Mouse (Mus musculus) liver, adult (tissue): Measurements from ENCODE around the gene Snap47.

ENCODE experiments used
- GATA4 ChIP-seq: IDR thresholded peaks from 2 replicates; pipeline ENCODE4 v1.6.1; 2014; ENCODE audit warnings: mild to moderate bottlenecking, low read length; ENCODE audit not compliant: insufficient replicate concordance

Gene Snap47

DNA sequence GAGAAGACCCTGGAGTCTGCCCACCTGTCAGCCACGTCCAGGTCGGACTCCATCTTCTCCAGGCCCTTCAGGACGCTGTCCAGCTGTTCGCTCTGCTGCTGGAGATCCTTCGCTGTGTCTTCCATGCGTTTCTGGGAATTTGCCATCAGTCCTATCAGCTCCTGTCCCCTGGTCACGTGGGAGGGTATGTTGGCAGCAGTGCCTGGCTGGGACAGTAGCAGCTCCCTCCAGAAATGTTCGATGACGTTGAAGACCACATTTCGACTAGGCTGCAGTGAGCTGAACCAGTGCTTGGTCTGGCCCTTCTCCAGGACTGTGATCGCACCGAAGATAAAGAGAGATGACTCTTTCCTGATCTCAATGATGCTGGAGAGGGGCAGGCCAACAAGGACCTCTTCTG lies 13.0 kb downstream of the Snap47 start:
- TF ChIP-seq GATA4, result no peak

DNA sequence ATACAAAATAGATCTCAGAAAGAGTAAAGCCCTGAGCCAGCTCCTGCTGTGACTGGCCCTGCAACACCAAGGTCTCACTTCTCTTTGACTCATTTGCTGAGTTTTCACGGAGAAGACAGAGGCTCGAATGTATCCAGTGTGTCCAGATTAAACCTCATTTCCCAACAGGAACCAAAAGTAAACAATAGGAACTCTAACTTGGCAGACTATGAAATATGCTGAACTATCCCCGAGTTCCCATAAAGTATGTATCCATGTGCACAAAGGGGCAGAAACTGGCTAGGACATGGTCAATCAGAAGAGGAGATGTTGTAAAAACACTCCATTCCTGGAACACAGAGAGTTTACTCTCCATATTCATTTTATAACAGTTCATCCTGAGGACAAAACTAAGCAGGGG lies 18.7 kb downstream of the Snap47 start:
- no peak for TF ChIP-seq GATA4

DNA sequence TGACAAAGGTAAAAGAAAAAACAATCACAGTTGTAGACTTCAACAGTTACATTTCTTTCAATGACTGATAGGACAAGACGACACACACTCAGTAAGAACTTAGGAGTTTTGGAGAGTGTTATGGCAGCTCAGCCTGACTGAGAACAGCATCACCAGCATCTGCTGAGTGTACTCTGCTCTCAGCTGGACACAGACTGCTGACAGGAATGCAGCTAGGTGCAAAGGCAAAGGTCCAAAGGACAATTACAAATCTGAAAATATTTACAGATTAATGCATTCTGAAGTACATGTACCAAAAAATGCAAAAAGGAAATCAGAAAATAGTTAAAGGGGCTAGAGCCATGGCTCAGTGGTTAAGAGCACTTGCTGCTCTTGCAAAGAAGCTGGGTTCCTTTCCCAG lies 21.0 kb downstream of the Snap47 start:
- no peak for TF ChIP-seq GATA4

- no peak for TF ChIP-seq GATA4
Observed at GRCm38 (mm10) chr11:59428057-59428660, 22.8 kb downstream of the Snap47 start.

DNA sequence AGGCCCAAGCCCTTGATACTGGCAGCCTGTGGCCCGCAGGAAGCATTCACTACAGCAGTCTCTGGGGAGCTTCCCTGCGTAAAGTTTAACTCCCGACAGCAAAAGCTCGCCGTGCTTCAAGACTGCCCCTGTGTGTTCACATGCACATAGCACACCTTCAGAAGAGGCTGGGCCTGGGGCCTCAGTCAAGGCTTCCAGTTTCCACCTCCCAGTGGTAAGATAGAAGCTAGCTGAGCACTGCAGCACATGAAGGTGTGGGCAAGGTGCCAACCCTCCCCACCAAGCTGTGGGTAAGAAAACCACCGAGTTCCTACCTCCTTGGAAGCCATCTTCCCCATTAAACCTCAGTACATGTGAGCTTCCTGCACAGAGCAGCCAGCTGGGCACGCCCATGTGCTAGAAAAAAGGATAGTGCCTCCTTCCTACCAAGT lies 25.3 kb downstream of the Snap47 start:
- no peak for TF ChIP-seq GATA4

DNA sequence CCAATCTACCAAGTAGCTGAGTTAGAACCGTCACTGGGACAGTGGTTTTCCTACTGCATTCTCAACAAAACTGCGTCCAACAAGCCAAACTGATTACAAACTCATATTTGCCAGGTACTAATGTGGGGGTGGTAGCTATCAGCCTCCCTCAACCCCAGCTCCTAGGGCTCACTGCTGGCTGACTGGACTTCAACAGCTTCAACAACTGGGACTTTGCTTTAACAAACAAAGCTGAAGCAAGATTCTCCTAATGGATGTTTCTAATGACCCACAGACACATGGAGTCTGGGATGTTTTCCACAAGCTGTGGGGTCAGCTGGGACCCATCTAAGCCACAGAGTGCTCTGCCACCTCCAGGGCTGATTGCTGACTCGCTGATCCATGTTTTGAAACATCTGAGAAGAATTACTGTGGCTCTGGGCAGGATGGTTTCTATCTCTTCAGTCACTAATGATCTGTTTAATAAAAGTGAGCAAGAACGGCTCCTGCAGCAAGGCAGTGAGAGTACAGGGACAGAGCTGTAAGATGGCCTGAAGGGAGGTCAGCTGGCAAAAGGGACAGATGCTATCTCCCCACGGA lies 27.9 kb downstream of the Snap47 start:
- TF ChIP-seq GATA4, result no peak

DNA sequence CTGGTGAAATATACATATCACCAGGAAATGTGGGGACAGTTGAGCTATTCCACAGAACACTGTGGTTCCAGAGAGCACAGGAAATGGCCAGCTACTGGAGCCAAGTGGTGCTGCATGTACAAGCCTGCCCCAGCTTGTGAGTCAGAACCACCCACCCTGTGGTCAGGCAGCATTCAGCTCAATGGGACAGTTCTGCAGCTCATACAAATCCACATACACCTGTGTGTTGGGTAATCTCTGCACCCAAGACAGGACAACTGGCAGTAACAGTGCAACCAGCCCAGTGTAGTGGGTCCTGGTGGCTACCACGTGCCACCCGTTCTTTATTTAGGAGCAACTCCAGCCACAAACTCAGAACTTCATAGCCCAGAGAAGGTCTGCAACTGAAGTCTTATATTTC lies 29.0 kb downstream of the Snap47 start:
- TF ChIP-seq GATA4, result no peak

GRCm38 (mm10) chr11:59421436-59421835 lies 29.6 kb downstream of the Snap47 start:
- no peak for TF ChIP-seq GATA4

GRCm38 (mm10) chr11:59418708-59419107 lies 32.3 kb downstream of the Snap47 start:
- TF ChIP-seq GATA4, result no peak

DNA sequence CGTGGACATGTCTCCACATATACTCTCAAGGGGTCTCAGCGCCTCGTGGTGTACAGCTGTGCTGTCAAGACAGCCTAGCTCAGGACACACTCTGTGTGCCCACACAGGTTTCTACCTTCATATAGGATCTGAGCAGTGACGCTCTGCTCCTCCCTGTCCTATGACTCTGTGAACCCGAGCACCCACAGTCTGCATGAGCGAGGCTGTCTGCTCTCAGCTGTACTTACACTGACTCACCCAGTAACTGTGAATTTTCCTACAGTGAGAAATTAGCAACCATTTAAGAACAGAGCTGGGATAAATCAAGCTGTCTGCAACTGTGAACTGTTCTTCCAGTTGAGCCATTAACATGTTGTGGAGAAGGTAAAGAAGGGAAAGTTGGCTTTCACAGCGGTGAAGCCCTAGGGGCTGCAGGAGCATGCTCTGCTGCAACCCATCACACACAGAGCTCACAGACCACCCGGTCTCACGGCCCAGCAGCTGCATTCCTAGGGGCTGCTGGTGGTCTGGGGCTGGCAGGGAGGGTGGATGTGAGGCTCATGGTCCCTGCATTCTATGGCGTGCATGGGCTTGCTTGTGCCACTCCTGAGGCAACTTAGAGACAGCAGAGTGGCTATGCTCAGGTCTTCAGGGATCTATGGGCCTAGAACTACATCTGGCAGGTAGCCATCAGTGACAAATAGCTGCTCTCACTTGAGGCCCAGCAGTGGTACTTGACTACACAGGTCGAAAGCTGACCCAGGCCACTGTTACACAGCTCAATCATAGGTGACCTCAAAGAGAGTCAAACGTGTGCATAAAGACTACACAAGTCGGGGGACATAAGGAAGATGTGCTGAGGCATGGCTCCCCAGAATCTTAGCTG lies 37.8 kb downstream of the Snap47 start:
- no peak for TF ChIP-seq GATA4

- no peak for TF ChIP-seq GATA4
Observed at GRCm38 (mm10) chr11:59412058-59412457, 38.9 kb downstream of the Snap47 start.

DNA sequence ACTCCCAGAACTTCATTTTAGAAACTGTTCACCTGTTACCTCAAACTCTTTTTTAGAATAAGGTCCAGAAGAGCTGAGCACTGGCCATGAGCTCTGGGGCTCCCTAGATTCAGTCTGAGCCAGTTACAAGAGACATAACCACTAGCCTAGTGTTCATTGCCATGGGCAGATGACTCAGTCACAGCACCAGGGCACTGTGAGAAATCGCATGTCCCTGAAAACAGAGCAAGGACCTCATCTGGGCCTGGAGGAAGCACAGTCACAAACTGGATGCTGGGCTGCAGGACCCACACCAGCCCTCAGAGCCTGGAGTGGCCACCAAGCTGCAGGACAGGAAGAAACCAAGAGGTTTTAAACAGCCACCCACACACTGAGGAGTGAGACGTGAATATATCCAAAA lies 40.1 kb downstream of the Snap47 start:
- TF ChIP-seq GATA4, result no peak

GRCm38 (mm10) chr11:59405761-59406160 lies 45.2 kb downstream of the Snap47 start:
- no peak for TF ChIP-seq GATA4

DNA sequence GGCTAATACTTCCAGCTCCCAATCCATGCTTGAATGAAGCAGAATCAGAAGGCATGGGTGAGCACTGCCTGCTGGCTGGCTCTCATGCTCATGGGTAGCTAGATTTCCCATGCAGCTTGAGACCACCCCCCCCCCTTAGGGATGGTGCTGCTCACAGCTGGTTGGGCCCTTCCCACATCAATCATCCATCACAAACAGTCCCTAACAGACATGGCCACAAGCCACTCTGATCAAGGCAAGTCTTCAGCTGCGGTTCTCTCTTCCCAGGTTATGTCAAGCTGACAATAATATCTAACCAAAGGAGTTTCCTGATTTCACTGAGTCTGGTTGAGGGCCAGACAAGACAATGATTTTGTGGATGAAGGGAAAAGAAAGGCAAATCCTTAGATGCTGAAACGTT lies 50.1 kb downstream of the Snap47 start:
- no peak for TF ChIP-seq GATA4

- no peak for TF ChIP-seq GATA4
Observed at GRCm38 (mm10) chr11:59399830-59400229, 51.2 kb downstream of the Snap47 start.
